Mouse (Mus musculus): Measurements from ENCODE around the gene Gucd1. TPM values are rescaled to one million over a fixed set of nuclear protein-coding genes. Genes with fewer than 3 reads are reported as not detected.
"Not testable (repeated sequence)": the region's sequence is repeated elsewhere in the genome, so short reads cannot be mapped to it uniquely, and the experiment has no call there.

Gucd1 gene
- polyA plus RNA-seq, 1 experiment from 2014 or later: 31.9 TPM

DNA sequence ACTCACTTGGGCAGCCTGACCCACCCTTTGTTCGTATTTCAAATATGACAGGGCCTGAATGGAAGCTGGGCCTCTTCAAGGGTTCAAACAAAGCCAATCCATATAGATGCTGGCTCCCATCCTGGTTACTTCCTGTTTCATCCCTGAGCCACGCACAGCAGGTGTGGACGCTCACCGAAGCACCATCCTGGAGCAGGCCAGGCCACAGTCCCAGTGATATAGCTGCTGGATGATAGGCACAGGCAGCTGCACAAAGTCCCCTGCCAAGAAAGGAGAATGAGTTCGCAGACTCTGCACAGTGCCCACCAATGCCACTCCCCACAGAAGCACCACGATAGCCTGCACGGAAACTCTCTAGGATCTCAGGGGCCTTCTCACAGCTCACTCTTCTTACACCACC is 5.9 kb downstream of the Gucd1 start:
- no peaks in the 10 kb centered on the region for H3K27me3 ChIP-seq (replicated peaks; ENCODE audit: low read depth, poor library complexity, severe bottlenecking)
- H3K4me3 ChIP-seq: no peak overlapping the region
- H3K4me1 ChIP-seq: peaks cover 21% of the 10 kb centered on the region
- 96% methylated on average over 7 of the region's 7 CpGs for WGBS
- peaks cover 61% of the 10 kb centered on the region for H3K36me3 ChIP-seq (replicated peaks)
- no peak overlapping the region for H3K27ac ChIP-seq (replicated peaks)
- no peak for DNase-seq (ENCODE audit: low spot score)
- H3K9me3 ChIP-seq: no peaks in the 10 kb centered on the region

DNA sequence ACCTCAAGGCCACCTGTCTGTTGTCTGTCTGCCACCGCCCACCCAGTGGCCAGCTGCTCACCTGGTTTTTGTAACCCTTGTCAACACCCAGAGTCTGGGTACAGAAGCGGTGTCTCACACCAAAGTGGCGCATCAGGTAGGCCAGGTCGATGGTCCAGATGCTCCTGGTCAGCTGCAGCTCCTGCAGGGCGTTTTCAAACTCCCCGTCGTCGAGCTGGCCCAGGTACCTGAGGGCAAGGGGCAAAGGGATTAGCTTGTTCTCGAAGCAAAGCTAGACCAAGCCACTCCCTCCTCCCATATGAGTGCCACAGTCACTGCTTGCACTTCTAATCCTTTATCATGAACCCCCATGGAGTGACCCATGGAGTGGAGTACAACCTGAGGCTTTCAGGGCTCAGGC is 6.7 kb downstream of the Gucd1 start:
- WGBS: 86% methylated on average over 9 of the region's 9 CpGs
- DNase-seq (ENCODE audit: low spot score): no peak
- Histone ChIP-seq H3K4me3 (no peak overlapping the region), H3K27me3 (replicated peaks; ENCODE audit: low read depth, poor library complexity, severe bottlenecking) (no peaks in the 10 kb centered on the region), H3K4me1 (peaks cover 13% of the 10 kb centered on the region), H3K27ac (replicated peaks) (no peak overlapping the region), H3K9me3 (no peaks in the 10 kb centered on the region), H3K36me3 (replicated peaks) (peaks cover 69% of the 10 kb centered on the region)

DNA sequence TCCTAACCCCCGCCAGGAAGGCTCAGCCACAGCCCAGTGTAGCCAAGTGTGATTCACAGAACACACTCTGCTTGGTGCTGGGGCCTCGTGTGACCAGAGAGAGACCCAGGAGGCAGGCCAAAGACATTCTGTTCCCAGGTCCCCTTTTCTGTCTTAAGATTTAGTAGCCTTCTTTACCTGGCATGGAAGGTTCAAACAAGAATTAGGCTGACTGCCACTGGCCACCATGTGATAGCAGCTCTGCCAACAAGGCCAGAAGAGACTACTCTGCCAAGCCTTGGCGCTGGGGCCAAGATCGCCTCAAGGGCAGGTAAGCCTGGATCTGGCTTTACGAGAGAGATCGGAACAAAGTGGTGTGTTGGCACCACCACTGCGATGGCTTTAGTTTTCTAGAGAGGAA is 7.3 kb downstream of the Gucd1 start:
- no peaks in the 10 kb centered on the region for H3K9me3 ChIP-seq
- no peaks in the 10 kb centered on the region for H3K27me3 ChIP-seq (replicated peaks; ENCODE audit: low read depth, poor library complexity, severe bottlenecking)
- peaks cover 69% of the 10 kb centered on the region for H3K36me3 ChIP-seq (replicated peaks)
- WGBS: 93% methylated on average over 7 of the region's 7 CpGs
- H3K4me1 ChIP-seq: peaks cover 7% of the 10 kb centered on the region
- no peak overlapping the region for H3K27ac ChIP-seq (replicated peaks)
- DNase-seq (ENCODE audit: low spot score): no peak
- H3K4me3 ChIP-seq: no peak overlapping the region

DNA sequence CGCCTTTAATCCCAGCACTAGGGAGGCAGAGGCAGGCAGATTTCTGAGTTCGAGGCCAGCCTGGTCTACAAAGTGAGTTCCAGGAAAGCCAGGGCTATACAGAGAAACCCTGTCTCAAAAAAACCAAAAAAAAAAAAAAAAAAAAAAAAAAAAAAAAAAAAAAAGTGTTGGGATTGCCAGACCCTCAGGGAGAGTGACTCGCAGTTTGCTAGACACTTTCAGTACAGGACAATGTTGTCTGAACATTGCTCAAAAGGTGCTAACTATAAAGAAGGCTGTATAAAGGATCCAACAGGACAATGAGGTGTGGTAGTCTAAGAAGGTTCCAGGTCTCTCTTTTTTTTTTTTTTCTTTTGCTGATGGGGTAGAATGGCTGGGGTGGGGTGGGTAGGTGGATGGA is 11.8 kb downstream of the Gucd1 start:
- 90% methylated on average over 3 of the region's 3 CpGs for WGBS
- not testable (repeated sequence) for H3K27me3 ChIP-seq (replicated peaks; ENCODE audit: low read depth, poor library complexity, severe bottlenecking); H3K4me1 ChIP-seq; H3K9me3 ChIP-seq; H3K4me3 ChIP-seq; H3K27ac ChIP-seq (replicated peaks); DNase-seq (ENCODE audit: low spot score)
- peaks cover 48% of the 10 kb centered on the region for H3K36me3 ChIP-seq (replicated peaks)

DNA sequence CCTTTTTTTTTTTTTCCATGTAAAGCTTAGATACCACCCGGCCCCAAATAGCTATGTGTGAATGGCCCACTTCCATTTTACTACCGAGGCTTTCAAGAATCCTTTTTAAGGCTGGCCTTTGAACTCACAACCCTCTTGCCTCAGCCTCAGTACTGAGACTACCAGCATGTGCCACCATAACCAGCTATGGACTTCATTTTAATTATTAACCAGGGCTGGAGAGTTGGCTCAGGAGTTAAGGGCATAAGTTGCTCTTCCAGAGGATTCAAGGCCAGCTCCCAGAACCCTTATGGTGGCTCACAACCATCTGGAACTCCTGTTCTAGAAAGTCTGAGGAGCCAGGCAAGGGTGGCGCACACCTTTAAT is 12.7 kb downstream of the Gucd1 start:
- Histone ChIP-seq H3K4me3 (no peak overlapping the region), H3K27ac (replicated peaks) (no peak overlapping the region), H3K36me3 (replicated peaks) (peaks cover 40% of the 10 kb centered on the region), H3K4me1 (no peaks in the 10 kb centered on the region), H3K27me3 (replicated peaks; ENCODE audit: low read depth, poor library complexity, severe bottlenecking) (no peaks in the 10 kb centered on the region), H3K9me3 (0 out of 2 replicates have a peak, but pooled peaks cover 3% of the 10 kb centered on the region)
- DNase-seq (ENCODE audit: low spot score): no peak
- 81% methylated on average over 3 of the region's 3 CpGs for WGBS

DNA sequence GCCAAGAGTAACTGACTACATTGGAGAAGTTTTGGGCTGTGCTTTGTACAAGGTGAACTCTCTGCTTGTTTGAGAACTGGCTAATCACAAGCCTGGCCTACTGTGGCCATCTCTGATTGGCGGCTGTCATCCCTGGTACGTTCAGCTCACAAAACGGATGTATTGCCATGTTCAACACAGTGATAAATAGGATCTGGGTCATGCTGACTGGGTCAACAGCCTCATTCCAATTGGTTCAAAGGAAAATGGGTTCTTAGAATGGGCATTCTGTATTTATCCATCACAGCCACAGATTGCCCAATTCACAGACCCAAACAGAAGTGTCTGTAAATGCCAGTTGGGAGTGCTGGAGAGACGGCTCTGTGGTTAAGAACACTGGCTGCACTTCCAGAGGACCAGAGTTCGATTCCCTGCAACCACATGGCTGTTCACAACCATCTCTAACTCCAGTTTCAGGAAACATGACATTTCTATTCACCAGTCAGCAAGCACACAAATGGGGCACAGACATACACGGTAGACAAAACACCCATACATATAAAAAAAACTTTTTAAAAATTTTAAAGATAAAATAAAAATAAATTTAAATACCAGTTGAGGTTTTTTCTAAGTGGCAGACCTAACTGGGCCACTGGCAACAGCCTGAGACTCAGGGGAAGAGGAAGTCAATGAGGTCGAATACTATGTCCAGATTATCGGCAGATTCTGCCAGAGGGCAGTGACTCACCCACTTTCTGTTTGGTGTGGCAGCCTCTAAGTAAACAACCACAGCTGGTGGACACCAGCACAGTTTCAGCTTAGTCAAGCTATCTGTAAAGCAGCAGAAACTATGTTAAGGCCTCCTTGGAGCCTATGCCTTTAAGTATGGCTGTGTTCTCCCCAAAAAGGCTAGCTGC is 13.3 kb downstream of the Gucd1 start:
- H3K36me3 ChIP-seq (replicated peaks): peaks cover 34% of the 10 kb centered on the region
- no peak overlapping the region for H3K27ac ChIP-seq (replicated peaks)
- no peaks in the 10 kb centered on the region for H3K4me1 ChIP-seq
- DNase-seq (ENCODE audit: low spot score): no peak
- H3K9me3 ChIP-seq: 0 out of 2 replicates have a peak, but pooled peaks cover 3% of the 10 kb centered on the region
- no peak overlapping the region for H3K4me3 ChIP-seq
- no peaks in the 10 kb centered on the region for H3K27me3 ChIP-seq (replicated peaks; ENCODE audit: low read depth, poor library complexity, severe bottlenecking)
- 82% methylated on average over 8 of the region's 8 CpGs for WGBS

DNA sequence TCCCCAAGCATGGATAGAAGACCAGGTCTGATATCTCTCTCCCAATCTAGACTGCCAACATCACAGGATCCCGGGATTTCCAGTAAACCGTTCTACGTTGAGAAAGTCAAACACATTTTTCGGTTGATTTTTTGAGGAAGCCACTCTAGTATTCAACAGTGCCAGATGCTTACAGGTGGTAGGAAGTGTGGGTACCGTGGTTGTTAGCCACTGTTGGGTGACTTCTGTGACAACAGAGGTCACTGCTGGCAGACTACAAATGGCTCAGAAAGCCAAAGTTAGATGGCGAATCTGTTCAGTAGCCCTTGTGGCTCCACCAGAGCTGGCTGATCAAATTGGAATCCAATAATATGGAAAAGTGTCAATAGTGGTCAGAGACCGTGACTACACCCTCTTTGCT is 14.1 kb downstream of the Gucd1 start:
- no peak for DNase-seq (ENCODE audit: low spot score)
- WGBS: 93% methylated on average over 7 of the region's 7 CpGs
- no peaks in the 10 kb centered on the region for H3K27me3 ChIP-seq (replicated peaks; ENCODE audit: low read depth, poor library complexity, severe bottlenecking)
- H3K36me3 ChIP-seq (replicated peaks): peaks cover 26% of the 10 kb centered on the region
- no peak overlapping the region for H3K4me3 ChIP-seq
- H3K9me3 ChIP-seq: 0 out of 2 replicates have a peak, but pooled peaks cover 3% of the 10 kb centered on the region
- H3K4me1 ChIP-seq: no peaks in the 10 kb centered on the region
- H3K27ac ChIP-seq (replicated peaks): no peak overlapping the region

DNA sequence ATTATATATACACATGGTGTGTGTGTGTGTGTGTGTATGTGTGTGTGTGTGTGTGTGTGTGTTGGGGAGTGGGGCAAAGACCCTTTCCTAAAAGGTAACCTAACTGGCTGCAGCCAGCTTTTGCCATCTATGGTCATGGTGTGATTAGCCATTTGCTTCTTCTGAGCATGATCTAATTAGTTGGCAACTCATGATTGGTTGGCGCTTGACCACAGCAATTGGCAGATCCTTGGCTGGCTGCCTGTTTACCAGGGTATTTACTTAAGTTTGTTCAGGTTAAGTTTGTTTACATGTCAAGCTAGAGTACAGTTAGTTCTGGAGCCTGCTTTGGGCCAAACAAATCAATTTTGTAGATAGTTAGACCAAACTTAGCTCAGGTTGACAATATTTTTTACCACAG is 16.1 kb downstream of the Gucd1 start:
- H3K36me3 ChIP-seq (replicated peaks): peaks cover 5% of the 10 kb centered on the region
- 0 out of 2 replicates have a peak, but pooled peaks cover 3% of the 10 kb centered on the region for H3K9me3 ChIP-seq
- no peak for DNase-seq (ENCODE audit: low spot score)
- no peak overlapping the region for H3K4me3 ChIP-seq
- WGBS: 94% methylated on average over 1 of the region's 1 CpGs
- no peaks in the 10 kb centered on the region for H3K27me3 ChIP-seq (replicated peaks; ENCODE audit: low read depth, poor library complexity, severe bottlenecking)
- no peak overlapping the region for H3K27ac ChIP-seq (replicated peaks)
- no peaks in the 10 kb centered on the region for H3K4me1 ChIP-seq

DNA sequence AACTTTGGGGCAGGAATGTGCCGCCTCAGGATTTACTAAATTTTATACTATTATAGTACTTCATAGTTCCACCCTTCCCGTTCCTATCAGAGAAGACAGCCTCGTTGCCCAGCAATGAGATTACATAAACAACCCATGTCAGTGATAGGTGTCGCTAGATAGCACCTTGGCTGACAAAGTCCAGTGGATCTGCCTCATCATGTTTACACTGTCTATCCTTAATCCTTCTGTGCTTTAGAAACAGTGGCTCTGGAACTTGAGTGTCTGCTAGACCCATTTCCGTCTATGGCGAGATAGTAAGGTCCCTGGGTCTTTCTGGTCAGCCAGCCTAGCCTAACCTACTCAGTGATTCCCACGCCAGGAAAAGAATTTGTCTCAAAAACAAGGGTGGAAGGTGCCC is 17.4 kb downstream of the Gucd1 start:
- Histone ChIP-seq H3K4me1 (no peaks in the 10 kb centered on the region), H3K36me3 (replicated peaks) (no peaks in the 10 kb centered on the region; the same call in 1 of the 2 replicates), H3K4me3 (no peak overlapping the region), H3K27ac (replicated peaks) (no peak overlapping the region), H3K27me3 (replicated peaks; ENCODE audit: low read depth, poor library complexity, severe bottlenecking) (no peaks in the 10 kb centered on the region), H3K9me3 (0 out of 2 replicates have a peak, but pooled peaks cover 3% of the 10 kb centered on the region)
- 73% methylated on average over 7 of the region's 7 CpGs for WGBS
- DNase-seq (ENCODE audit: low spot score): no peak

DNA sequence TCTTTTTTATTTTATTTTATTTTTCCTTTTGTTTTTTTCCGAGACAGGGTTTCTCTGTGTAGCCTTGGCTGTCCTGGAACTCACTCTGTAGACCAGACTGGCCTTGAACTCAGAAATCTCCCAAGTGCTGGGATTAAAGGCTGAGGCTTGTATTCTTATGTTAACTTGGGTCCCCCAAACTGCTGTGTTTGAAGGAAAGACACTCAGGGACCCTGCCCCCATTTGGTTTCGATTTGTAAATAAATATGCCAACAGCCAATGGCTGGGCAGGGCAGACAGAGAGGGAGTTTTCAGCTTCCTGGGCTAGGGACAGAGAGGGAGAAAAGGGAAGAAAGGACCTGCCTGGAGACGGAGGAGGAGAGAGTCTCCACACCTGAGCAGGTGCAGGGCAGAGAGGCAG is 18.0 kb downstream of the Gucd1 start:
- no peak overlapping the region for H3K4me3 ChIP-seq
- 57% methylated on average over 3 of the region's 3 CpGs for WGBS
- H3K36me3 ChIP-seq (replicated peaks): no peaks in the 10 kb centered on the region; the same call in 1 of the 2 replicates
- 0 out of 2 replicates have a peak, but pooled peaks cover 3% of the 10 kb centered on the region for H3K9me3 ChIP-seq
- DNase-seq (ENCODE audit: low spot score): no peak
- H3K4me1 ChIP-seq: no peaks in the 10 kb centered on the region
- no peaks in the 10 kb centered on the region for H3K27me3 ChIP-seq (replicated peaks; ENCODE audit: low read depth, poor library complexity, severe bottlenecking)
- no peak overlapping the region for H3K27ac ChIP-seq (replicated peaks)

DNA sequence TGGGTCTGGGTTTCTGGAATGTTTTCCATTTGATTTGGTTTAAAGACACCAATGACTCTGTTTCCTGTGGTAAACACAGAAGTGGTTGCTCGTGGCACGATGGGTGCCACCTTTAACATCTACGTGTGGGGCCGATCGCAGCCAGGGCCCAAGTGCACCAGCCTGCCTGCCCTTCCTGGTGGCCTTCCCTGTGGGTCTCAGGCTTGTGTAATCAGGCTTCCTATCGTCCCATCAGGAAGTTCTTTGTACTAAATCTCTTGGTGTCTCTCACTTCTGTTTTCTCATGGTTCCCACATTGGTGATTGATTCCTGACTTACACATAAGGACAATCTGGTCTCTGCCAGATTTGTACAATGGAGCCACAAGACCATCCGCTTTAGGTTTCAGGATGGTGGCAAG is 18.6 kb downstream of the Gucd1 start:
- DNase-seq (ENCODE audit: low spot score); H3K4me1 ChIP-seq; H3K27me3 ChIP-seq (replicated peaks; ENCODE audit: low read depth, poor library complexity, severe bottlenecking); H3K27ac ChIP-seq (replicated peaks); H3K36me3 ChIP-seq (replicated peaks); H3K9me3 ChIP-seq; H3K4me3 ChIP-seq: not testable (repeated sequence)
- 80% methylated on average over 7 of the region's 7 CpGs for WGBS

DNA sequence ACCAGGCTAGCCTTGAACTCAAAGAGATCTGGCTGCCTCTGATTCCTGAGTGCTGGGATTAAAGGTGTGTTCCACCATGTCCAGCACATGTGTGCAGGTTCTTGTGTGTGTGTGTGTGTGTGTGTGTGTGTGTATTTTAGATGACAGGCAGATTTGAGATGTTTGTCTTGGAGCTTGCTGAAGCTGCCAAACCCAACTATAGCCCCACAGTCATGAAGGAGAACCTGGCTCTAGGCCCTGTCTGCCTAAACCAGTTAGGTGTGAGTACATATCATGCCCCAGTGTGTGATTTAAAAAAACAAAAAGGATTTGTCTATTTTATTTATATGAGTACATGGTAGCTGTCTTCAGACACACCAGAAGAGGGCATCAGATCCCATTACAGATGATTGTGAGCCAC is 21.9 kb downstream of the Gucd1 start:
- H3K27me3 ChIP-seq (replicated peaks; ENCODE audit: low read depth, poor library complexity, severe bottlenecking): no peaks in the 10 kb centered on the region
- H3K36me3 ChIP-seq (replicated peaks): no peaks in the 10 kb centered on the region
- no peaks in the 10 kb centered on the region for H3K4me1 ChIP-seq
- no peak overlapping the region for H3K27ac ChIP-seq (replicated peaks)
- H3K9me3 ChIP-seq: no peaks in the 10 kb centered on the region
- DNase-seq (ENCODE audit: low spot score): no peak
- H3K4me3 ChIP-seq: no peak overlapping the region

DNA sequence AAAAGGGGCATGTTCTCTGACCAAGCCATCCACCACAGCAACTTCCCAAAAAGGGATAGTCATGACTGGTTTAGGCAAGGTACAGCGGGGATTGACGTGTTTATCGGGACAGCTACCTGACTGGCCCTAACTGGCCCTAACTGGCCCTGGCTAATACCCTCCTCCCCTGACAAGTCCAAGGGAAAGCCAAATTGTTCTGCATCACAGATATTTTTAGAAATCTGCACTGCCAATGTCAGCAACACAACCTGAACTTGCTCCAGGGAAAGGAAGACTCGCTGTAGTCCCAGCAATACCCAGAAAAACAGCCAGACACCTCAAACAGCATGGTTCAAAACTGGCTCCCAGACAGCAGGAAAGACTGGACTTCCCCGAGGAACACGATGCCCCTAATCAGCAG is 22.5 kb downstream of the Gucd1 start:
- Histone ChIP-seq H3K4me1 (no peaks in the 10 kb centered on the region), H3K27ac (replicated peaks) (no peak overlapping the region), H3K36me3 (replicated peaks) (no peaks in the 10 kb centered on the region), H3K4me3 (no peak overlapping the region), H3K27me3 (replicated peaks; ENCODE audit: low read depth, poor library complexity, severe bottlenecking) (no peaks in the 10 kb centered on the region), H3K9me3 (no peaks in the 10 kb centered on the region)
- WGBS: 74% methylated on average over 6 of the region's 6 CpGs
- DNase-seq (ENCODE audit: low spot score): no peak
